18 mouse cellular contexts compared by ENCODE assay signal in the genomic region with DNA sequence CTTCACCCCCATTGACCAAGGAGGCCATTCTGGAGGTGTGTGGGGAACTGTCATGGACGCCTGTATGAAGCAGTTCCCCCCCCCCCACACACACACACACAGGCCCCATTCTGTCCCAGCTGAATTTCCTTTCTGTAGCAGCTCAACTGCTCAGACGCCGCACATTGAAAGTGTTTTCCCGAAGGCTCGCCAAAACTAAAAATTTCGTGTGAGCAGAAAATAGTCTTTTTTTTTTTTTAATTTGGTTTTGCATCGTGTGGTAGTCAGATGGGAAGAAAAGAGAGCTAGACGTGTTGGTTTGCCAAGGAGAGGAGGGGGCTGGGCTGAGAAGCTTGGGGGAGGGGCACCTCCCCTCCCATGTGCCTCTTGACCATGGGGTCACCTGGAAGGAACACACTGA. TPM values are rescaled to one million over a fixed set of nuclear protein-coding genes. Genes with fewer than 3 reads are reported as not detected.
"Had no signal": no experiment of that assay in that cellular context is flagged by ENCODE, and none has a peak within 500 bp of the region (broad histone marks: within the 10 kb centered on the region; RNA-seq: fewer than 3 reads in every experiment).

No protein-coding gene starts in this region.

- H3K36me3 ChIP-seq: limb, embryonic 10.5 days; limb, embryonic 13.5 days; liver, embryonic 13.5 days; stomach, embryonic 15.5 days had no signal

- H3K4me3 ChIP-seq: limb, embryonic 10.5 days; limb, embryonic 13.5 days; liver, embryonic 13.5 days; stomach, embryonic 15.5 days had no signal

- H3K9ac ChIP-seq: limb, embryonic 13.5 days; liver, embryonic 13.5 days; stomach, embryonic 15.5 days had no signal

- H3K4me1 ChIP-seq: liver, embryonic 13.5 days; stomach, embryonic 15.5 days had no signal

- DNase-seq: kidney, adult 2 months; kidney, postnatal 25 days; liver; liver, embryonic 13.5 days; lung, adult 2 months; lung, postnatal 14 days; lung, postnatal 4 days; midbrain, embryonic 14.5 days; spleen, adult 18-20 months; thymus, adult 18-20 months; thymus, postnatal 36 days had no signal

- H3K27ac ChIP-seq: kidney, postnatal 0 days; limb, embryonic 10.5 days; limb, embryonic 13.5 days; liver, embryonic 13.5 days; stomach, embryonic 15.5 days had no signal

- H3K9me3 ChIP-seq: limb, embryonic 10.5 days; limb, embryonic 13.5 days; liver, embryonic 13.5 days; stomach, embryonic 15.5 days had no signal

- H3K4me2 ChIP-seq: limb, embryonic 13.5 days; liver, embryonic 13.5 days; midbrain, embryonic 11.5 days; stomach, embryonic 15.5 days had no signal

- H3K27me3 ChIP-seq: liver, embryonic 13.5 days; stomach, embryonic 15.5 days had no signal

RNA-seq across cellular contexts. Expression of a gene that starts 23.5 kb away (rescaled TPM):
- total RNA-seq: megakaryocyte progenitor cell, adult 5-6 weeks; megakaryocyte-erythroid progenitor cell, adult 5-6 weeks had no signal
